Mouse (Mus musculus): ENCODE measurements around the gene Cpped1.

- no peak for TF ChIP-seq CTCF (IDR thresholded peaks at IDR 0.05; ENCODE audit: control insufficient read depth, insufficient read depth, insufficient read length)
- no peak for TF ChIP-seq USF1 (IDR thresholded peaks at IDR 0.05; ENCODE audit: low read depth)
- TF ChIP-seq MAX (IDR thresholded peaks at IDR 0.05), result no peak
Measured at GRCm38 (mm10) chr16:11940477-11940876, 31.2 kb upstream of the Cpped1 start.
